Mouse (Mus musculus): ENCODE data around the gene Fabp3.

- TF ChIP-seq GATA1 (IDR thresholded peaks at IDR 0.05; ENCODE audit: low read length) (no peak), TAL1 (IDR thresholded peaks at IDR 0.05; ENCODE audit: low read length) (no peak)
These were observed 25.5 kb upstream of the Fabp3 start for GRCm38 (mm10) chr4:130282856-130283255.
